Mouse (Mus musculus): ENCODE measurements at regions not wholly inside any gene's neighbourhood (a gene's known extent, or its start where the extent isn't known, plus 50 kb on each side); places are given as distances from the start of the nearest gene placed in this dataset.
A peak's percentile ranks its signal among the peaks of the same experiment; 100 is the strongest.

DNA sequence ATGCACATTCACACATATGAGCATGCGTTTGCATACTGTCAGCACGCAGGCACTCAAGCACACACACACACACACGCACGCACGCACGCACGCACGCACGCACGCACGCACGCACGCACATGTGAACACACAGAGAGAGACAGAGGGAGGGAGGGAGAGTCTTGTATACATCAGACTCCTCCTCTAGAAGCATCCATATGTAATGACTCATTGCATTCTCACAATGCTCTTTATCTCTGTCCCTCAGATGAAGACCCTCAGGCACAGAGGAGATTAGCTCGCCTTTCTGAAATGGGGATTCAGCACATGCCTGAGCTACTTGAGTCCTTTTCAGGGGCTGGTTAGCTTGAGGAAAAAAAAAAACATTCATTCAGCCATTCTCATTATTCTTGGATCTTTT is 79.6 kb upstream of the 1700025G04Rik start:
- DNase-seq (ENCODE audit: low spot score in 2 of 2), result no peak

DNA sequence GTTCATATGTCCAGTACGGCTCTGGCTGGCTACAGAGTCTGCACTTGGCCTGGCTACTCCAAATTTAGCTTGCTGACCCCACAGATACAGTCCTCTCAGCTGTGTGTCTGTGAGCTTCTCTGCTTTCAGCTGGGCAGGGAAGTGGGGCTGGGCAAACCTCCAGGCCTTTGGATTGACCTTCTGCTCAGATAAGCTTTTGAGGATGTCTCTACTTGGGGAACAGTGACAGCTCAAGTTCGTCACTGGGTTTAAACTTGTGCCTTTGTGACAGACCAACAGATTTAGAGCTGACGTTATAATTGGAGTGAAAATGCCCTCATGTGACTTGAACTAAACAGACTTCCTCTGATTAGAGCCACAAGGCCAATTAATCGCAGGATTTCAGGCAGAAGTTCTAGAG is 78.4 kb upstream of the 1700025G04Rik start:
- peak in 1 of 2 experiments; percentile 58 for DNase-seq (ENCODE audit: low spot score in 2 of 2)

DNA sequence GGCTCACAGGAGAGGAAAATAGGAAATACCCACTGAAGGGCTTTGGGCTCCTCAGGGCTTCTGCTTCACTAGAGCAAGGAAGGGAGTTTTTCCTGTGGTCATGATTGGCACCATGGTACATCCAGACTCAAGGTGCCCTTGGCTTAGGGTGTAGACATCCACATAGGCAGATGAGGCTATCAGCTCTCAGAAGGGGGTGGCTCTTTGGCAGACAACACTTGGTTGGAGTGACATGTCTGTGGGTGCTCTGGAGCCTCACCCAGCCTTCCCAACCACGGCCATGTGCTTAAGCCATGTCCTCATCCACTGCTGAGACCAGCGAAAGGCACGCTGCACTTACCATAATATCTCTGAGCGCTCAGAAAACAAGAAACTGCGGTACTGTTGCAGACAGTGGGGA is 77.8 kb upstream of the 1700025G04Rik start:
- DNase-seq (ENCODE audit: low spot score in 2 of 2), result no peak

DNA sequence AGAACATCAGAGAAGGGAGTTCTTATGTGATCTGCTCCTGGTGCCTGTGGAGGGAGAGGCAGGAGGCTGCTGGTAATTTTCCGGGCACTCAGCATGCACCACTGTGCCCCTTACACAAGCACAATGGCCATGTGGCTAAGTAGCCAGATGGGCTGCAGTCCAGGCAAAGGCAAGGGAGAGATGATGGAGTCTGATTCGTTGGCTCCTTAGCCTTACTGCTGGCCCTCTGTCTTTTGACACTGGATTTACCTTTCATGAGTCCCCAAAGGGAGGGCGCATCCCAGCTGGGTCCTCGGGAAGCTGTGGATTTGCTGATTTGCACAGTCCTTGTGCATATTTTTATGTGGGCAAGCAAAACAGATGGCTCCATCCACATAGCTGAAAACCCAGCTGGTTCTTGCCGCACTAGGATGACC is 75.6 kb upstream of the 1700025G04Rik start:
- peak; percentile 46 to 68 for DNase-seq (ENCODE audit: low spot score in 2 of 2)

DNA sequence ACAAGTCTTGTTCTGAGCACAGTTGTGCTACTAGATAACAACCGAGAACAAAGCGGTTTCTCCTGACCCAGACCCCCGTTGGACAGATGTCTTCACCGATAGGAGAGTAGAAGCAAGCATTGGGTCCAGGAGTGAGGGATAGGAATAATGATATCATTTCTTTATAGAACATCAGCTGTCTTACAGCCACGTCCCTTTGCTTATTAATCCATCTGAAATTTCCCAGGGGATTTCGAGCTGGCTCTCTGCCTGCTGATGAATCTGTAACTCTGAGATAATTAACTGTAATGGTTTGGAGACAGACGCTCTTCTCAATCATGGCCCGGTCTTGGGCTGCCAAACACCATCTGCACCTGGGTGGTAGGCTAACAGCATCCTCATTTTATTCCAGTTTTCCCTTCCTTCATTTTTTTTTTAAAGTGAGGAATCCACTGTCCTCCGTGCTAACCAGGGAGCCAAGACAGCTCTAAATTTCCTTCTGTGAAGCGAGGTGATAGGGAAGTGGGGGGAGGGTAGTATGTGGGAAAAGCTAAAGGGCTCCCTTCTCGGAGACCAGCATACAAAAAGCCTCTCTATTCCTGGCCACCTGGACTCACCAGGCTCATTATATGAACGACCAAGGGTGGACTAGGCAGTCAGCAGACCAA is 75.0 kb upstream of the 1700025G04Rik start:
- DNase-seq (ENCODE audit: low spot score in 2 of 2), result peak; percentile 40 to 52

DNA sequence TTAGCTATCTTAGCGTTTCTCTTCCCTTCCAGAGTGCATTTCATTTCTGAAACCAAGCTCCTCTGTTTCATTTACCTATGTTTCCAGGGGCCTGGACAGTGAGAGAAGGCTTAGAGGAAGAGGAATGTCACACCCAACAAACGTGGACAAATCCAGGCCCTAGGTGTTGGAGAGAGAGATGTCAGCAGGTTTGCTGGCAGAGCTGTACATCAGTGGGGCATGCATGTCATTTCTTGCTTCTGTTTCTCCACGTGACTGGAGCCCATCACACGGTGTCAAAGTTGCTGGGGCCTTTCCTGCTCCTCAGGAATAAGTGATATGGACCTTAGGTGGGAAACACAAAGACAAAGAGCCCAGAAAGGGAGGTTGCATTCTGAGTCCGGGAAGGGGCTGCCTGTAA is 74.3 kb upstream of the 1700025G04Rik start:
- DNase-seq (ENCODE audit: low spot score in 2 of 2), result no peak

DNA sequence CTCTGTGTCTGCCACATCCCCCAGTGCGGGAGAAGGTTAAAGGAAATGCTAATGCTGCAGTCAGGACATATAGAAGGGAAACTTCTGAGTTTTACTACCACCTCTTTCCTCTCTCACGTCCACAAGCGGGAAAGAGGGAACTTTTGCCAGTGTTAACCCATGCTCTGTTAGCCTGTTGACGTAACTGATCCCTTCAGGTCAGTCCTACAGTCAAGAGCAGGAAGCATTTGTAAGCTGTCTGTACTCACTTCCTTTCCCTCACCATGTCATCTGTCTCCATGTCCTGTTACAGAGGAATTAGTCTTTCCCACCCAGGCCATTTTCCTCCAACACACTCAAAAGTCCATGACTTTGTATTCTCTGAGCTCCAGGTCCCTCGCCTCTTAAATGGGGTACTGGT is 62.5 kb upstream of the 1700025G04Rik start:
- no peak for DNase-seq (ENCODE audit: low spot score in 2 of 2)

DNA sequence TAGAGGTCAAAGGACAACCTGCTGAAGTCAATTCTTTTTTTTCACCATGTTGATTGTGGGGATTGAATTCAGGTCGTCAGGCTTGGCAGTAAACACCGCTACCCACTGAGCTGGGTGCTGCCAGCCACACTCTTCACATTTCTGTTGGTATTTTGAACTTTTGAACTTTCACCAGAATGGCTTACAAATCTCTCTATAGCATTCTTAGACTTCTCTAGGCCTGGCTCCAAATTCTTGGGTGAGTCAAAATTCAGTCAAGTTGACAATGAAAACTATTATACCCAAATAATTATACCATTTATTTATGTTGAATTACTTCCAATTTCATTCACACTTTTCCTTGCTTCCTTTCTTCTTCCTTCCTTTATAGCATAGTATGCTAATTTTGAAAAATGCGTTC is 58.8 kb upstream of the 1700025G04Rik start:
- no peak for DNase-seq (ENCODE audit: low spot score in 2 of 2)

DNA sequence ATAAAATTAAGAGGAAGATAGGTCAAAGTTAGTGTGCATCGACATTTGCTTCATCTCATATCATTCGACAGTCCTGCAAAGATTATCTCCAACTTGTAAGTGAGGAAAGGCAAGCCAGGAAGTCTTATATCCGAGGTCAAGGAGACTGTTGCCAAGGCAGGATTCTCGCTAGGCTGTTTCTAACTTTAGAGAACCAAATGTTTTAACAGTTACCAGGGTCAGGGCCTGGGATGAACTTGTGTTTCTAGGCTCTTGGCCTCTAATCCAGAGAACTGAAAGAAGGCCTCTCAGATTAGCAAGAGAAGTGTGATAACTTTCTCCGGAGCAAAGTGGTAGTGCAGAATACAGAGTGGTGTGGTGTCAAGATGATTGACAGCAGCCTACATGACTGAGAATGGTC is 50.2 kb upstream of the 1700025G04Rik start:
- no peak for DNase-seq (ENCODE audit: low spot score in 2 of 2)

Measured in layer of hippocampus, postnatal 14 days (tissue).